Mouse (Mus musculus) heart, adult 11 months (tissue): ENCODE measurements around the gene Lef1.

ENCODE experiments used
- DNase-seq: peaks from one replicate; pipeline ENCODE4 v3.0.0; 2022

The Lef1 gene

GRCm38 (mm10) chr3:131110191-131111150 lies at the start of gene Lef1:
Gene Lef1, plus strand, starts transcription at chr3:131110471.
- DNase-seq: peak; percentile 85

- DNase-seq: peak; percentile 54
These were observed 45.3 kb upstream of the Lef1 start for GRCm38 (mm10) chr3:131065001-131065400.

GRCm38 (mm10) chr3:131066171-131066570 lies 44.1 kb upstream of the Lef1 start:
- DNase-seq: peak; percentile 44

GRCm38 (mm10) chr3:131068000-131068399 lies 42.3 kb upstream of the Lef1 start:
- DNase-seq: peak; percentile 56

- DNase-seq: peak; percentile 72
These were observed 40.1 kb upstream of the Lef1 start for GRCm38 (mm10) chr3:131070210-131070609.

- DNase-seq: peak; percentile 58
These were observed 37.6 kb upstream of the Lef1 start for GRCm38 (mm10) chr3:131072661-131073060.

- peak; percentile 73 for DNase-seq
These were observed 36.3 kb upstream of the Lef1 start for GRCm38 (mm10) chr3:131073946-131074345.

GRCm38 (mm10) chr3:131078041-131078621 lies 32.1 kb upstream of the Lef1 start:
- peak; percentile 66 for DNase-seq

GRCm38 (mm10) chr3:131078719-131079118 lies 31.6 kb upstream of the Lef1 start:
- peak; percentile 5 for DNase-seq

GRCm38 (mm10) chr3:131083722-131084121 lies 26.5 kb upstream of the Lef1 start:
- no peak for DNase-seq

- peak; percentile 79 for DNase-seq
These were observed 25.3 kb upstream of the Lef1 start for GRCm38 (mm10) chr3:131084718-131085561.

- no peak for DNase-seq
These were observed 24.3 kb upstream of the Lef1 start for GRCm38 (mm10) chr3:131085978-131086377.

- peak; percentile 58 for DNase-seq
These were observed 20.6 kb upstream of the Lef1 start for GRCm38 (mm10) chr3:131089721-131090120.

GRCm38 (mm10) chr3:131092113-131092512 lies 18.2 kb upstream of the Lef1 start:
- no peak for DNase-seq

- DNase-seq: peak; percentile 84
These were observed 16.5 kb upstream of the Lef1 start for GRCm38 (mm10) chr3:131093736-131094135.

- DNase-seq: no peak
These were observed 14.2 kb upstream of the Lef1 start for GRCm38 (mm10) chr3:131096105-131096504.

- DNase-seq: peak; percentile 51
These were observed 8.0 kb upstream of the Lef1 start for GRCm38 (mm10) chr3:131102191-131102774.

GRCm38 (mm10) chr3:131105362-131105761 lies 4.9 kb upstream of the Lef1 start:
- DNase-seq: peak; percentile 49

- DNase-seq: peak; percentile 70
These were observed 4.3 kb upstream of the Lef1 start for GRCm38 (mm10) chr3:131105940-131106401.

- peak; percentile 85 for DNase-seq
These were observed 3.6 kb upstream of the Lef1 start for GRCm38 (mm10) chr3:131106451-131107291.

GRCm38 (mm10) chr3:131107301-131108093 lies 2.8 kb upstream of the Lef1 start:
- peak; percentile 83 for DNase-seq
